Mouse (Mus musculus) liver, embryonic 12.5 days (tissue): Measurements from ENCODE around the gene Ahnak2. TPM values are rescaled to one million over a fixed set of nuclear protein-coding genes. Genes with fewer than 3 reads are reported as not detected.

Experiments used
- ATAC-seq: fragments of 200-750 bp; cut with Nextera tagmentation; 2 replicates; pipeline ENCODE4 v1.8.0; 2017; ENCODE audit warnings: moderate number of reproducible peaks, mild to moderate bottlenecking, moderate library complexity
- H3K27ac ChIP-seq: fragments of 300-500 bp; sonication (generic); 2 replicates; pipeline ENCODE4 v1.5.1; 2016; ENCODE audit warnings: mild to moderate bottlenecking
- H3K27me3 ChIP-seq: fragments of 300-500 bp; sonication (generic); replicated peaks from 2 replicates; pipeline ENCODE4 v1.6.1; 2016; ENCODE audit warnings: mild to moderate bottlenecking, moderate library complexity
- H3K36me3 ChIP-seq: fragments of 300-500 bp; sonication (generic); 2 replicates; pipeline ENCODE4 v1.6.1; 2016; ENCODE audit warnings: mild to moderate bottlenecking, moderate library complexity
- H3K4me1 ChIP-seq: fragments of 300-500 bp; sonication (generic); 2 replicates; pipeline ENCODE4 v1.6.1; 2016
- H3K4me2 ChIP-seq: fragments of 300-500 bp; sonication (generic); 2 replicates; pipeline ENCODE4 v1.6.1; 2016; ENCODE audit warnings: mild to moderate bottlenecking, moderate library complexity
- H3K4me3 ChIP-seq: fragments of 300-500 bp; sonication (generic); 2 replicates; pipeline ENCODE4 v1.5.1; 2016; ENCODE audit warnings: mild to moderate bottlenecking, moderate library complexity
- H3K9ac ChIP-seq: fragments of 300-500 bp; sonication (generic); 2 replicates; pipeline ENCODE4 v1.6.1; 2016; ENCODE audit warnings: mild to moderate bottlenecking, moderate library complexity
- H3K9me3 ChIP-seq: fragments of 300-500 bp; sonication (generic); replicated peaks from 2 replicates; pipeline ENCODE4 v1.6.1; 2016; ENCODE audit warnings: mild to moderate bottlenecking, moderate library complexity
- WGBS: fragments of 180-500 bp; shearing (Covaris S2); methylation state at CpG from one replicate; pipeline ENCODE4 v1.1.7; 2016; ENCODE audit not compliant: insufficient replicate concordance; 5-methylcytosine and 5-hydroxymethylcytosine counted together
- polyA plus RNA-seq: library from polyadenylated mRNA; unstranded; fragments of >200 nt; fragmentation: Nextera tagmentation; extraction: Ambion mirVana; gene quantifications from 2 replicates; pipeline ENCODE4 v1.2.1, GENCODE M21; 2016

Ahnak2 gene
- polyA plus RNA-seq, 1 experiment from 2014 or later: 0.13 TPM

GRCm38 (mm10) chr12:112766586-112766985 lies 35.9 kb downstream of the Ahnak2 start:
- H3K27ac ChIP-seq: no peak overlapping the region
- ATAC-seq: no peak
- peaks cover 10% of the 10 kb centered on the region; the same call in 1 of the 2 replicates for H3K27me3 ChIP-seq
- no peak overlapping the region for H3K9ac ChIP-seq
- H3K4me3 ChIP-seq: no peak overlapping the region
- H3K9me3 ChIP-seq: no peaks in the 10 kb centered on the region
- no peaks in the 10 kb centered on the region for H3K36me3 ChIP-seq
- H3K4me1 ChIP-seq: no peaks in the 10 kb centered on the region
- no peak overlapping the region for H3K4me2 ChIP-seq
- 76% methylated on average over 7 of the region's 7 CpGs for WGBS

GRCm38 (mm10) chr12:112764991-112765390 lies 37.5 kb downstream of the Ahnak2 start:
- Histone ChIP-seq H3K4me2 (no peak overlapping the region), H3K27ac (no peak overlapping the region), H3K9ac (no peak overlapping the region), H3K4me3 (no peak overlapping the region), H3K27me3 (peaks cover 10% of the 10 kb centered on the region; the same call in 1 of the 2 replicates), H3K36me3 (no peaks in the 10 kb centered on the region), H3K4me1 (no peaks in the 10 kb centered on the region), H3K9me3 (no peaks in the 10 kb centered on the region)
- WGBS: 55% methylated on average over 7 of the region's 7 CpGs
- no peak for ATAC-seq

DNA sequence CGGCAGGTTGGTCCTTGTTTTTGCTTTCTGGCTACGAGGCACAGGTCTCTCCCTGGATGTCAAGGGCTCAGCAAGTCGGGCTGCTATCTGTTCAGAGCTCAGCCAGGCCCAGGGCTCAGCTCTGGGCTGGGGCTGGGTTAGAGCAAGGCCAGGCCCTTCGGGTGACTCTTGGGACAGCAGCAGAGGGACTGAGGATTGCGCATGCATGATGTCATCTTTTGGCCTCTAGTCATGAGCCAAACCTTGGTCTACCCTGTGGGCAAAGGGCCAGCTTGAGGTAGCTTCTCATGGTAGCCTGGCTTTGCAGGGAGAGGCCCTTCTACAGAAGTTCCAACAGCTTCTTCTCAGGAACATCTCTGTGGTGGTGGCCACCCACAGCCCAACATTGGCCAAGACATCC lies 38.3 kb downstream of the Ahnak2 start:
- Histone ChIP-seq H3K9ac (no peak overlapping the region), H3K9me3 (no peaks in the 10 kb centered on the region), H3K4me2 (no peak overlapping the region), H3K27me3 (peaks cover 10% of the 10 kb centered on the region; the same call in 1 of the 2 replicates), H3K4me1 (no peaks in the 10 kb centered on the region), H3K36me3 (no peaks in the 10 kb centered on the region), H3K4me3 (no peak overlapping the region), H3K27ac (no peak overlapping the region)
- ATAC-seq: no peak
- 58% methylated on average over 5 of the region's 5 CpGs for WGBS

DNA sequence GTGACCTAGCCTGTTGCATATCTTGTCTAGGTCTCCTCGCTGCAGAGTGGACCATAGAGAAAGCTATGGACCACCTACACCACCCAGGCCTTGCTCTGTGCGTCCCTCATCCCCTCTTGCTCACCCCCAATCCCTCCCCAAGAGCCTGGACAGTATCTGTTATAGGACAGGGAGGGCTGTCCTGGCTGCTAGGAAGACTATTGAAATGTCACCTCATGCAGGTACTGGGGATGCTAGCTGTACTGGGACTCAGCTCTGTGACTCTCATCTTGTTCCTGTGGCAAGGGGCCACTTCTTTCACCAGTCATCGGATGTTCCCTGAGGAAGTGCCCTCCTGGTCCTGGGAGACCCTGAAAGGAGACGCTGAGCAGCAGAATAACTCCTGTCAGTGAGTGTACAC lies 39.3 kb downstream of the Ahnak2 start:
- Histone ChIP-seq H3K27ac (no peak overlapping the region), H3K9ac (no peak overlapping the region), H3K4me1 (no peaks in the 10 kb centered on the region), H3K4me2 (no peak overlapping the region), H3K27me3 (peaks cover 10% of the 10 kb centered on the region; the same call in 1 of the 2 replicates), H3K36me3 (no peaks in the 10 kb centered on the region), H3K9me3 (no peaks in the 10 kb centered on the region), H3K4me3 (no peak overlapping the region)
- no peak for ATAC-seq
- 57% methylated on average over 4 of the region's 4 CpGs for WGBS

DNA sequence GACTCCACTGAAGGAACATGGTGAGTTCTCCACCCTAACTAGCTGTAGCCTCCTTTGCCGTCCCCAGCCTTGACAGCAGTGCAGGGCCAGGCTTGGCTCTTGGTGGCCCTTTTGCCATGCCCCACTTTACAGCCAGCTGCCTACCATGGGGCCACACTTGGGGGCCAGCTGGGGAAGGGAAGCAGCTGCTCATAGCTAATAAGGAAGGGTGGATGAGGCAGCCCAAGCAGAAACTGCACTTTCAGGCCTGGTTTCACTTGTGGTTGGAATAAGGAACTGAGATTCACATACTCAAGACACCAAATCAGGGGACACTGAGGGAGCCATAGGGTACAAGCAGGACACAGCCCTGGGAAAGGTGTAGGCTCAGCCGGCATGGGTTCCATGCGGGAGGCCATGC lies 40.4 kb downstream of the Ahnak2 start:
- Histone ChIP-seq H3K4me2 (no peak overlapping the region), H3K27ac (no peak overlapping the region), H3K36me3 (no peaks in the 10 kb centered on the region), H3K4me1 (no peaks in the 10 kb centered on the region), H3K9me3 (no peaks in the 10 kb centered on the region), H3K27me3 (peaks cover 6% of the 10 kb centered on the region; the same call in 1 of the 2 replicates), H3K9ac (no peak overlapping the region), H3K4me3 (no peak overlapping the region)
- 57% methylated on average over 3 of the region's 3 CpGs for WGBS
- 0 out of 2 replicates have a peak, but pooled peaks have one; percentile 27 for ATAC-seq

- Histone ChIP-seq H3K36me3 (no peaks in the 10 kb centered on the region), H3K4me3 (no peak overlapping the region), H3K27ac (no peak overlapping the region), H3K9ac (no peak overlapping the region), H3K27me3 (peaks cover 6% of the 10 kb centered on the region; the same call in 1 of the 2 replicates), H3K9me3 (no peaks in the 10 kb centered on the region), H3K4me1 (no peaks in the 10 kb centered on the region), H3K4me2 (no peak overlapping the region)
- WGBS: 30% methylated on average over 4 of the region's 4 CpGs
- ATAC-seq: no peak
Measured at GRCm38 (mm10) chr12:112761411-112761810, 41.0 kb downstream of the Ahnak2 start.

DNA sequence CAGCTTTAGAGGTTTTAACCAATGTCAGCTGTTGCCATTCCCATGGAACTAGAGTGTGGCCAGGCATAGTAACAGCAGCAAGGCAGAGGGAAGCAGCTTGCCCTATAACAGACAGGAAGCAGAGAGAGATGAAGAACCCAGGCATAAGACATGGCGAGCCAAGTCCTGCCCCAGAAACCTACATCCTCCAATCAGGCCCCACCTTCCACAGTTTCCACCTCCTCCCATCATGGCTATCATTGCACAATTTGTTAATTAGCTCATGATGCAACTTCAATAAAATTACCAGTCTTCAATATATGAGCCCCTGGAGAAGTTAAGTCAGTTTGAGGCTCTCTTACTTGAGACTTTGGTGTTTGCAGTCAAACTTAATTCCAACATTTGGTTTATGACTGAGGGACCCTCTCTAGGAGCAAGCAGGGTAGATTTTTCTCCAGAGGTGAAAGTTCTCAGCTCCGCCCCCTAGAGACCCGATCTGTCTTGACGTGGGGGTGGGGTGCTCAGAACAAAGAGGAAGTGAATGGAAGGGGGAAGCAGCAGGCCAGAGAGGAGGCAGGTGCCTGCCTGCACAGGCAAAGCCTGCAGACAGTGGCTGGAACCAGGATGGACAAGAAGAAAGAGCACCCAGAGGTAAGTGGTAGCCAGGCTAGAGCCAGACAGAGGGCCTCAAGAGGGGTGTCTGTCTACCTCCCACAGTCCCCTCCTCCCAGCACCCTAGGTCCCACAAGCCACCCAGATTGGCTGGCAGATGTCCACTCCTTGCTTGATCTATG lies 42.1 kb downstream of the Ahnak2 start, which contains the start of gene Pld4:
Pld4 (plus strand) TSS at position 502 of the 773 bp plus-strand sequence.
- Histone ChIP-seq H3K4me2 (no peak within 1 kb of the TSS), H3K27me3 (peaks cover 12% of the 10 kb centered on the region), H3K36me3 (no peaks in the 10 kb centered on the region), H3K4me3 (0 out of 2 replicates have a peak within 1 kb of the TSS, but pooled peaks have one; percentile 3), H3K9ac (no peak within 1 kb of the TSS), H3K27ac (no peak within 1 kb of the TSS), H3K9me3 (no peaks in the 10 kb centered on the region), H3K4me1 (no peaks in the 10 kb centered on the region)
- ATAC-seq: 0 out of 2 replicates have a peak, but pooled peaks have one; percentile 24
- WGBS: 24% methylated on average over 4 of the region's 4 CpGs

- 59% methylated on average over 3 of the region's 3 CpGs for WGBS
- Histone ChIP-seq H3K9me3 (no peaks in the 10 kb centered on the region), H3K27ac (no peak overlapping the region), H3K4me3 (no peak overlapping the region), H3K27me3 (peaks cover 15% of the 10 kb centered on the region), H3K4me1 (no peaks in the 10 kb centered on the region), H3K9ac (no peak overlapping the region), H3K4me2 (no peak overlapping the region), H3K36me3 (no peaks in the 10 kb centered on the region)
- no peak for ATAC-seq
Measured at GRCm38 (mm10) chr12:112759471-112759870, 43.0 kb downstream of the Ahnak2 start.

DNA sequence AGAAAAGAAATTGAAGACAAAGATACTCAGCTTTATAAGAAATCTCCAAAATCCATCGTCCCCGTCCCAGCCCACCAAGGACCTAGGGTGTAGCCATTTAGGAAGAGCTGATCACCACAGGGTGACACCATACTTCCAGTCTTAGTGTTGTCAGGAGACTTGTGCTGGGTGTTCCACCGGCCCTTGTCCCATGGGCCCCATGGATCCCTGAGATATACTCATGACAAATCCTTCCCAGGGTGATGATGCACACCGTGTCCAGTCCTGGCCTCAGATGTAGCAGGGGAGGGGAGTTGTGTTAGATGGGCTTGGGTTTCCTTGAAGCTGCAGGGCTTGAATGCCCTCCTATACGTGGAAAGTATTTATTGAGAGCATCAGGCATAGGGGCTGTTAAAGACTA lies 44.6 kb downstream of the Ahnak2 start:
- H3K27ac ChIP-seq: no peak overlapping the region
- H3K4me1 ChIP-seq: no peaks in the 10 kb centered on the region
- ATAC-seq: no peak
- no peak overlapping the region for H3K4me3 ChIP-seq
- H3K4me2 ChIP-seq: no peak overlapping the region
- WGBS: 62% methylated on average over 5 of the region's 5 CpGs
- no peaks in the 10 kb centered on the region for H3K36me3 ChIP-seq
- peaks cover 15% of the 10 kb centered on the region for H3K27me3 ChIP-seq
- H3K9me3 ChIP-seq: no peaks in the 10 kb centered on the region
- H3K9ac ChIP-seq: no peak overlapping the region

DNA sequence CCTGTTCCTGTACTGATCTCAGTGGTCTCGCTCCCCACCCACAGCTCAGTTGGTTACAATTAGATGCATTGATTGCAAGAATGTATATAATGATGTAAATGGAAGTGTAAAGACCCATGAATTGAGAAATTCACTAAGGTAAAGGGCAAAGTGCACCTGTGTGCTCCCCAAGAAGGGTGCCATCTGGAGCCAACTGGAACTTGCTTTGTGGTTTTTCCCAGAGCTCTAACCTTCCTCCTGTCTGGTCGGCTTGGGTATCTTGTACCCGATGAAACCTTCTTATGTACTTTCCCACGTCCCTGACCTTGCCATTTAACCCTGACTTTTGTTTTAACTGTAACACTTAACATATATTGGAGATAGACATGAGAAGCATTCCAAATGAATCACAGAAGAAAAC lies 46.6 kb downstream of the Ahnak2 start:
- no peak overlapping the region for H3K27ac ChIP-seq
- no peak overlapping the region for H3K4me3 ChIP-seq
- H3K9me3 ChIP-seq: no peaks in the 10 kb centered on the region
- no peak for ATAC-seq
- no peak overlapping the region for H3K9ac ChIP-seq
- no peaks in the 10 kb centered on the region for H3K36me3 ChIP-seq
- H3K4me2 ChIP-seq: no peak overlapping the region
- peaks cover 20% of the 10 kb centered on the region for H3K27me3 ChIP-seq
- H3K4me1 ChIP-seq: no peaks in the 10 kb centered on the region
- 58% methylated on average over 4 of the region's 4 CpGs for WGBS

- no peaks in the 10 kb centered on the region for H3K36me3 ChIP-seq
- no peak overlapping the region for H3K4me3 ChIP-seq
- H3K9ac ChIP-seq: no peak overlapping the region
- ATAC-seq: no peak
- H3K27ac ChIP-seq: no peak overlapping the region
- H3K4me2 ChIP-seq: no peak overlapping the region
- no peaks in the 10 kb centered on the region for H3K9me3 ChIP-seq
- peaks cover 22% of the 10 kb centered on the region for H3K27me3 ChIP-seq
- WGBS: 19% methylated on average over 2 of the region's 2 CpGs
- H3K4me1 ChIP-seq: no peaks in the 10 kb centered on the region
Measured at GRCm38 (mm10) chr12:112752399-112752798, 50.1 kb downstream of the Ahnak2 start.

DNA sequence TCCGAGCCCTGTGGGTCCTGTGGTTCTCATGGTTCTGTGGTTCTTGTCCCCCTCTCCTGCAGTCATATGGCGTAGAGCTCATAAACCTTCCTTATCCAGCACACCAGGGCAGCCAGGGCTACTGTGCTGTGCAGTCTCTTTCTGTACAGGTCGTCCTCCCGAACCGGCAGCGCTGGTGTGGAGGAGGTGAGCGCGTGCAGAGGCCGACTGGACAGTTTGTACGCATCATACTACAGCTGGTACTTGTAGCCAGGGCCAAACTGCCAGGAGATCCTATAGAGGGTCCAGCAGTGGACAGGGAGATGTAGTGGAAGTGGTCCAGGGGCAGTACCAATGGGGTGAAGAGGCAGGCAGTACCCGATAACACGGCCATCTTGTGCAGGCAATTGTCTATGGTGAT lies 51.5 kb downstream of the Ahnak2 start:
- H3K9ac ChIP-seq: no peak overlapping the region
- H3K36me3 ChIP-seq: no peaks in the 10 kb centered on the region
- H3K27ac ChIP-seq: no peak overlapping the region
- no peaks in the 10 kb centered on the region for H3K9me3 ChIP-seq
- H3K4me3 ChIP-seq: no peak overlapping the region
- WGBS: 71% methylated on average over 12 of the region's 12 CpGs
- ATAC-seq: no peak
- H3K27me3 ChIP-seq: peaks cover 22% of the 10 kb centered on the region
- no peaks in the 10 kb centered on the region for H3K4me1 ChIP-seq
- no peak overlapping the region for H3K4me2 ChIP-seq
